Mouse (Mus musculus): ENCODE results near the gene Tnfsf11.

DNA sequence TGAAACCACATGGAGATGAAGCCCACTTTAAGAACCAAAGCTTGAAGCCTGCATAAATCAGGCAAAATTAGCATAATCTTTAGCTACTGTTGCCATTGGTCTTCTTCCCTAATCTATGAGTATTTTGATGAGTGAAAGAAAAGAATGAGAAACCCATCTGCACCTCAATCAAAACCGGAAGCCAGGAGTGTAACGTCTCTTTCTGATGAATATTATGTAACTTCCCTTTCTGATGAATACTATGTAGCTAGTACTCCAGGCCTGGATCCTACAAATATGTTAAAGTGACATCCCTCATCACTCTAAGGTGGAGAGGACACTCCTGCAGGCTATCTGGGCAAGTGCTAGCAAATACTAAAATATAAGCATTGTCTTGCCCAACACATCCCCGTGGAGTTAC, 6.9 kb downstream of the Tnfsf11 start:
- TF ChIP-seq CTCF (IDR thresholded peaks at IDR 0.05; ENCODE audit: low read depth, low read length) (no peak), TAL1 (conservative IDR thresholded peaks at IDR 0.05; ENCODE audit: low read depth, low read length) (no peak)
